Mouse (Mus musculus): ENCODE results near the gene Tmem217.

DNA sequence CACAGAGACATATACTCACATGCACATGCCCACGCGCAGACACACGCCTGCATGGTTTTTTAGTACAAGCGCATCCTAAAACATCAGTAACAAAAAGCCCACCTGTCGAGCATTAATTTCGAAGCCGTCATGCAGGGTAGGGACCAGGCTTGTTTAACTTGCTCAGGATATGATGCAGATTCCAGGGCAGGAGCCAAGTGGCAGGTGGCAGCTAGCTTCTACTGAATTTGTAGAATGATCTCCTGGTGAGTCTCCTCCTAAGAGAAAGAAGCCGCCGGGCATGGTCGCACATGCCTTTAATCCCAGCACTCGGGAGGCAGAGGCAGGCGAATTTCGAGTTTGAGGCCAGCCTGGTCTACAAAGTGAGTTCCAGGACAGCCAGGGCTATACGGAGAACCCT is 46.9 kb upstream of the Tmem217 start:
- TF ChIP-seq POLR2A (IDR thresholded peaks at IDR 0.05; ENCODE audit: borderline replicate concordance, extremely low read depth, insufficient read depth, insufficient read length, poor library complexity, severe bottlenecking) (no peak), CTCF (IDR thresholded peaks at IDR 0.05; ENCODE audit: borderline replicate concordance, extremely low read depth, insufficient read depth, insufficient read length) (no peak)

All from brain, embryonic 14.5 days (tissue).